Mouse (Mus musculus) stomach, postnatal 0 days (tissue): Measurements from ENCODE around the gene Cacng8.

ENCODE experiments used
- CTCF ChIP-seq: IDR thresholded peaks from 2 replicates; pipeline ENCODE4 v1.5.1; 2016; ENCODE audit warnings: antibody characterized with exemption, low read depth, mild to moderate bottlenecking, moderate library complexity
- EP300 ChIP-seq: optimal IDR thresholded peaks from 2 replicates; pipeline ENCODE3; 2016; ENCODE audit warnings: antibody characterized with exemption

GRCm38 (mm10) chr7:3386036-3386730, 4.3 kb upstream of the Cacng8 start:
- TF ChIP-seq CTCF (no peak), EP300 (no peak)
